Mouse (Mus musculus) liver, adult 2 months (tissue): ENCODE results near the gene Nek3.

Source experiments
- CTCF ChIP-seq: fragments of 200-500 bp; IDR thresholded peaks from 2 replicates; pipeline ENCODE4 v1.5.1; 2011; ENCODE audit warnings: low read depth, low read length, control low read depth
- POLR2A ChIP-seq: fragments of 200-500 bp; IDR thresholded peaks from 2 replicates; pipeline ENCODE4 v1.6.1; 2011; ENCODE audit warnings: low read length, control low read depth; ENCODE audit not compliant: insufficient read depth; ENCODE audit errors: extremely low read depth

- TF ChIP-seq CTCF (peak; percentile 73), POLR2A (no peak)
Observed at GRCm38 (mm10) chr8:22124220-22125152, 41.7 kb downstream of the Nek3 start, which contains the start of gene Nek5.
